Comparison of ENCODE assay signal across 9 mouse cellular contexts in the genomic region with DNA sequence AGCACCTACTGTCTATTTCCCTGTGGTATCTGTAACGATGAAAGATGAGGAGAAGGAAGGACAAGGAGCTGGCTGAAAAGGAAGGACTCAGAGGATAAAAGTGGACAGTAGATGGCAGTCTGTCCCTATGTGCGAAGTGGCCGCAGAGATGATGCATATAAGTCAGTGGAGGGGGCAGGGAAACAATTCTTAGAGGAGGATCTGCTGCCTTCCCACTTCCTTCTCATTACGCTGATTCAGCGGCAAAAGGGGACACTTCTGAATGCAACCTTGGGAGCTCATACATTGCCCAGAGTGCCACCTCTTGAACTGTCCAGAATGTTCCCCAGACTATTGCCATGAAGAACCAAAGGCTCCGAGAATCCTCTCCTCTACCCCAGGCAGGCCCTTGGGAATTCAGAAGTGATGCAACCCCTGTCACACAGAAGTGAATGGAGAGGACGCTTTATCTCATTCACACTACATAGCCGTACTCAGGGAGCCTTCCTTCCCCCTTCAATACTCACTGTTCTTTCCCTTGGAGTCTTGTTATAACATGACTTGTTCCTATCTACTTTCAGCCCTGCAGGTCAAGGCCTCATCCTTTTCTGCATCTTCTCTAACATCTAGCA. TPM values are rescaled to one million over a fixed set of nuclear protein-coding genes. Genes with fewer than 3 reads are reported as not detected.
DNase-seq lines count a peak whose midpoint lies in the region; ATAC-seq lines count a peak whose summit lies in the region.
"Had no signal": no experiment of that assay in that cellular context is flagged by ENCODE, and none has a peak within 500 bp of the region (broad histone marks: within the 10 kb centered on the region; RNA-seq: fewer than 3 reads in every experiment).

No protein-coding gene starts in this region.

- no peaks in the 10 kb centered on the region; the same call in 1 of the 2 replicates for H3K4me1 ChIP-seq in midbrain, embryonic 13.5 days (replicated peaks)
- H3K4me1 ChIP-seq: midbrain, embryonic 12.5 days had no signal

- peak; percentile 53; the same call in 1 of the 2 replicates for ATAC-seq in midbrain, embryonic 13.5 days

- 46% methylated on average over 8 of the region's 8 CpGs for WGBS in midbrain, embryonic 13.5 days

- no peak overlapping the region for H3K4me2 ChIP-seq in midbrain, embryonic 13.5 days (replicated peaks)
- H3K4me2 ChIP-seq: midbrain, embryonic 12.5 days had no signal

- H3K27me3 ChIP-seq in midbrain, embryonic 13.5 days, result no peaks in the 10 kb centered on the region

- H3K9ac ChIP-seq in midbrain, embryonic 13.5 days (replicated peaks), result no peak overlapping the region
- H3K9ac ChIP-seq: midbrain, embryonic 12.5 days had no signal

- no peak overlapping the region for H3K4me3 ChIP-seq in midbrain, embryonic 13.5 days (replicated peaks)
- H3K4me3 ChIP-seq: midbrain, embryonic 12.5 days had no signal

- peak; percentile 35 for DNase-seq in left cerebral cortex, postnatal 4 days
- DNase-seq in left cerebral cortex, adult 18-20 months (ENCODE audit: low spot score in 2 of 2), result no peak
- DNase-seq in cerebellum, adult 9-10 months, result peak; percentile 81
- DNase-seq in heart, postnatal 4 days, result peak; percentile 58
- no peak for DNase-seq in spleen, adult 12 weeks (ENCODE audit: low spot score)
- no peak for DNase-seq in ovary, postnatal 36 days (ENCODE audit: low spot score)
- DNase-seq in layer of hippocampus, postnatal 36 days, result no peak

- no peaks in the 10 kb centered on the region for H3K9me3 ChIP-seq in midbrain, embryonic 13.5 days
- H3K9me3 ChIP-seq: midbrain, embryonic 12.5 days had no signal

- H3K36me3 ChIP-seq in midbrain, embryonic 13.5 days, result no peaks in the 10 kb centered on the region
- H3K36me3 ChIP-seq: midbrain, embryonic 12.5 days had no signal

- H3K27ac ChIP-seq in midbrain, embryonic 13.5 days, result no peak overlapping the region
- H3K27ac ChIP-seq: midbrain, embryonic 12.5 days had no signal

- intact Hi-C loops in left cerebral cortex, postnatal 4 days (cut with DNase I), result loop anchor here (10.0 kb wide), 1 partner anchor 400 kb away; no protein-coding TSS in a partner anchor

RNA-seq across cellular contexts. Expression of a gene that starts 12.2 kb away (rescaled TPM):
- 10 to 100 TPM; 10.0 to 13.3 TPM for total RNA-seq in left cerebral cortex, postnatal 4 days (2021)
- 1 to 10 TPM; 2.5 to 2.8 TPM for total RNA-seq in left cerebral cortex, adult 18-20 months (2021)
- total RNA-seq in heart, postnatal 4 days (2021), result 1 to 10 TPM; 3.1 to 3.2 TPM
- polyA plus RNA-seq in midbrain, embryonic 13.5 days (2015; fragmentation: Nextera tagmentation; extraction: Ambion mirVana), result 1.0 and 1.5 TPM in 2 replicates
- total RNA-seq in layer of hippocampus, postnatal 36 days (2021), result 10 to 100 TPM; 11.3 to 12.9 TPM

Comparison
In these comparisons a context has a peak if more than half of its experiments do, and no peak if none do; other contexts are left out.
1. DNase-seq: peak in left cerebral cortex, postnatal 4 days (single experiment), cerebellum, adult 9-10 months (single experiment) and heart, postnatal 4 days (single experiment); none in left cerebral cortex, adult 18-20 months (0 of 2), spleen, adult 12 weeks (single experiment), ovary, postnatal 36 days (single experiment) and layer of hippocampus, postnatal 36 days (0 of 2).